Mouse (Mus musculus) 3134 (cell line): ENCODE data around the gene Stk33.
"Not testable (repeated sequence)": the region's sequence is repeated elsewhere in the genome, so short reads cannot be mapped to it uniquely, and the experiment has no call there.

Source experiments
- DNase-seq: peaks from one replicate; pipeline ENCODE4 v3.0.0-alpha.2; 2011; ENCODE audit warnings: low spot score; ENCODE audit not compliant: insufficient read length; ENCODE audit errors: extremely low read depth

Stk33 gene

DNA sequence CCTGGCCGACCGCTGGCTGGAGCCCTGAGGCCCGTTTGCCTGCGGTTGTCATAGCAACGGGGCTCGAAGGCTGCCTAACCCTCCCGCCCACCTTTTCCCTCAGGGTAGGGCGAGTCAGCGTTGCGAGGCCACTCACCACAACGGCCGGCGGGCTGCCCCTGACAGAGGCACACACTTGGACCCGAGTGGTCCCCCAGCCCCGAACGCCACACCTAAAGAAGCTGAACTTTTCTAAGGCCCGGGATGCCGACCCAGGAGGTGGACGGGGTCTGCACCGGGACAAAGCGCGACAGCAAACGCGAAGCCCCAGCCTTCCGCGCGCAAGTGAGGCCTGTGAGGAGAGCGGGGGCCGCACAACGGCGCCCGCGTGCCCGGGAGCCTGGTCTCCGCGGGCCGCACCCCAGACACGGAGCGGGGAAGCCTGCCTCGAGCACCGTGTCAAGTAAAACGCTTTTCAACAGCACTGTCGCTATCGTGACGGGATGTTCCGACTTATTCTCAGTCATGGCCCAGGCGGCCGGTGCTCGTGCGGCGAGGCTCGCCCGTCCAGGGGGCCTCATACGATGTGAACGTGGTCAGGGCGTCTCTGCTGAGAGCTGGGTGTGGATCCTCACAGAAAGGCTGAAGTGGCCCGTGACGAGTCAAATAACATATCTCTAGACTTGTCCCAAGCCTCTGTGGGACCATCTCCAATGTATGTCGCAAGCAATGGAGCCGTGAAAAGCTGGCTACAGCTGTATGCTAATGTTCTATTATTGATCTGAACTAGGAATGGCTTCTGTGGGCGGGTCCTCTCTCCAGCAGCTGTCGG is at the start of gene Stk33:
Gene Stk33, minus strand, starts transcription at position 301 of the 811 bp plus-strand sequence.
- no peak for DNase-seq

DNA sequence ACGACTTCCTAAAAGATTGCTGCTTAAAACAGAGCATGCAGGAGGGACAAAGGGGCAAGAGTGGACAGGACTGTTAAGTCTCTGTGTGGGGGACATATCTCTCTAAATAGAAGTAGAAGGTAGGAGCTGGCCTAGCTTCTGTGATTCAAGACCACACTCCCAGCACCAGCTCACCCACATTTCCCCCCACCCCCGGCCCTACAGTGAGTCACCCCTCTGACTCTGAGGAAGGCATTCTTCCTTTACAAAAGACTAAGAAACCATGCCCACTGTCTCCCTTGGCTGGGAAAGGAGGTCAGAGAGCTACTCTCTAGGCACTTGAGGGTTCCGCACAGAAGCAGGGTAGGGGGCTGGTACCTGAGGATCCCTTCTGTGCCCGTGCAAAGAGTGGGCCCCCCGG is 45.3 kb upstream of the Stk33 start:
- DNase-seq: no peak

DNA sequence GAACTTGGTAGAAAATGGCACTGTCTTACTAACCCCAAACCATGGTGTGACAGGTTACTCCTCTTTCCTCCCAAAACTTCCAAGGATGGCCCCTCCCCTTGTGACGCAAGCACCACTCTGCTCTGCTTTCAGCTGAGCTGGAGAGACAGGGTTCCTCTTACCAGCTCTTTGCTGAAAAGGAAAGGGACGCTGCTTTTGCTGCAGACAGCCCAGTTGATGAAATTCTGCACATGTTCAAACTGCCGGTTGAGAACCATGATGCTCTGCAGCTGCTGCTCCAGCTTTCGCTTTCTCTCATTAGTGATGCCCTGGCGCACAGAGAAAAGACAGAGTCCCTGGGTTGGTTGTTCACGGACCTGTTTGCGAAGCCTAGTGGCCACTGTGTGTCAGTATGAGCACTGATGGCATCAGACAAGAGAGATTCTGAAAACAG is 41.9 kb upstream of the Stk33 start:
- DNase-seq: no peak

DNA sequence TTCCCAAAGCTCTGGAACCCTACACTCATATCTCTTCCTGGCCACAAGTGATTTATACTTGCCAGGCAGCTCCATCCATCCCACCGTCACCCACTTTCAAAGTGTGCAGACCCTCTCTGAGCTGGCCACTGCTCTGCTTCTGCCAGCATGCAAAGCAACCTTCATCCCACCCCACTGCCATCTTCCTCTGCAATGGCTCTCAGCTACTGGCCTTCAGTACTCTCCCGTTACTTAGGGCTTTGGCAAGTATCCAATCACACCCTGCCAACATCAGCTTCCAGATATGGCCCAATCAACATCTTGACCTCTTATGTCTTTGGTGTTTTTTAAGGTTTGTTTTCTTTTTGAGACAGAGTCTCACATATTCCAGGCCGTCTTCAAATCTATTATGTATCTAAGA is 39.0 kb upstream of the Stk33 start:
- no peak for DNase-seq

DNA sequence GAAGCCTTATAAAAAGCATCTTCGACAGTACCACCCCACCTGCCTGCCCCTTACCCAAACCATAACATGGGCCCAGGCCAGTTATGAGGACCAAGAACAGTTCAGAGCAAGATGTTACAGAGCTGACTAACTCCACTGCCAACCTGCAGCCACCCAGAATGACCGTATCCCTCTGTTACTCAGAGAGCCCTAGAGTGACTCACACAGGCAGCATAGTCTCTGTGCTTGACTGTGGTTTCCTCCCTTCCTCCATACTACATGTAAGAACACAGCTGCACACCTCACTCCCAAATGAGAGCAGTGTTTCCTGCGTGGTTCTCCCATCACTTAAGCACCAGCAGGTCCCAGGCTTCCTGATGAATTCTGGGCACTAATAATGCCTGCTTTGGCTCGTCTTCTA is 31.8 kb upstream of the Stk33 start:
- peak; percentile 20 for DNase-seq

DNA sequence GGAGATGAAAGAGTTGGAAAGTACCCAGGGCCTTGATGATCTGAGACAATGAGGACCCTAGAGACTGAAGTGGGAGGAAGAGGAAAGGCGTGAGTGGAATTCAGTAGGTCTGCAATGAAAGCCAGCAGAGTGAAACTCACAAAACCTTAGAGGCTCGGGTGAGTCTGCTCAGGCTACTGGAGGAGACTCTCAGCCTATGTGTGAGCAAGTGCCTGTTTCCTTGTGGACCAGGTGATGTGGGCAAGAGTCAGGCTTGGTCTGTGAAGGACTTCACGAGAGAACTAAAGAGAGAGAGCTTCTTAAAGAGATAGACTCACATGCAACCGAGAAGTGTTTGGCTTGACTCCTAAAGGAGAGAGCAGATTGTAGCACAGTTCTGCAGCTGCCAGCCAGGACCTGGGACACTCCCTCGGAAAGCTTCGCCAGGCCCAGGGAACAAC is 29.4 kb upstream of the Stk33 start:
- DNase-seq: no peak

DNA sequence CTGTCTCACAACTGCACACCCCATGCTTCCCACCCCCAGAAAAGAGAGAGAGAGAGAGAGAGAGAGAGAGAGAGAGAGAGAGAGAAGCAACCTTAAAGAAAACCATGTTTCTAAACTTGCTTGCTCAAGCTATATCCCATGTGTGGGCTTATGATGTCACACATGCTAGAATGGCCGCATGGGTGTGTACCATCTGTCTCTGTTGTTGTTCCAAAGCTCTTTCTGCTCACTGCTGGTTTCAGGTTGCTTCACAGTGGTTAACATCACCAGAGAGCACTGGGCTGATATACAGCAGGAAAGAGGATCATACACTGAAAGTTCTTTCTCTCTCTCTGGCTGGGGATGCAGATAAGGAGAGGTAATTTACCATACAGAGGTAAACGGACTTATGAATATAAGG is 28.7 kb upstream of the Stk33 start:
- no peak for DNase-seq

DNA sequence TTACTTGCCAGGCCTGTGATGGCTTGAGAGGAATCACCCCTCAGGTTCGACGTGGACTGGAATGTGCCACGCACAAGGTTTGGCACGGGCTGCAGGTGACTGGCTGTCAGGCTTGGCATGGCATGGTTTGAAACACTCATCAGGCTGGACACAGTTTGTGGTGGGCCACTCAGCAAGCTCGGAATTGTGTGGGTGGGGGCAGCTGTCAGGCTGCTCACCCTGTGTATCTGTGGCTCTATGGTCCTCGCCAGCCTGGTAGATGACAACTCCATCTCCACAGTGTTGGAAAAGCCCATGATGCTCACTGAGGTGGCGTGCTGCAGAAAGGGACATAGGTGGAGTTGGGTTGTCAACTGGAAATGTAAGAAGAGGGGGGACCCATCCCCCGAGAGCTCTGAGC is 21.8 kb upstream of the Stk33 start:
- DNase-seq: no peak

DNA sequence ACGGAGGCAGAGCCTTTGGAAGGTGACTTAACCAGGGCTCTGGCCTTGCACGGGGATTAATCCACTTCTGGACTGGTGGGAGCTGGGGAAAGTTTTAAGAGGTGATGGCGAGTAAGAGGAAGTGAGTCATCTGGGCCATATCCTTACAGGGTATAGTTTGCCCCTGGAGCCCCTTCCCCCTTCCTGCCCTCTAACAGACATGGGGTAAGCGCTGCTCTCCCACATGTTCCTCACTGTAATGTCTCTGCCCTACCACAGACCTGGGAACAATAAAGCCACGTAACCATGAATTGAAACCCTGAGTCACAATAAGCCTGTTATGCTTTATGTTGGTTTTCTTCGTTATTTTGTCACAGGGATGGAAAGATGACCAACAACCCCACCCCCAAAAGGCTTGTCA is 17.7 kb upstream of the Stk33 start:
- DNase-seq: no peak

DNA sequence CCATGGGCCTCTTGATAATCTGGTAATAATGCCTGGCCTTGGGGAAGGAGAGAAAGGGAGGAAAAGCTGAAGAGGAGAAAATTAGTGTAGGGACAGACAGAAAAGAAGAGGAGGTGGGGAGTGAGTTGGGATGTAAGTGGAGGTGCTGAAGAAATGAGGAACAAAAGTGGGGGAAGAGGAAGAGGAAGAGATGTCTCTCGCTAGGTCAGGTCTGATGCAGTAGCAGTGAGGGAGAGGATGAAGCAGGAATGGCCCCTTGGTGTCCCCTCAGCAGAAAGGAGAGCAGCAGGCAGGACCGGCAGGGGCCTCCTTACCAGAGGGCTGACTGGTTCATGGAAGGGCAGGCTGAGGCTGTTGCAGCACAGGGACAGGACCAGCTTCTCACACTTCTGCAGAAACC is 16.9 kb upstream of the Stk33 start:
- no peak for DNase-seq

DNA sequence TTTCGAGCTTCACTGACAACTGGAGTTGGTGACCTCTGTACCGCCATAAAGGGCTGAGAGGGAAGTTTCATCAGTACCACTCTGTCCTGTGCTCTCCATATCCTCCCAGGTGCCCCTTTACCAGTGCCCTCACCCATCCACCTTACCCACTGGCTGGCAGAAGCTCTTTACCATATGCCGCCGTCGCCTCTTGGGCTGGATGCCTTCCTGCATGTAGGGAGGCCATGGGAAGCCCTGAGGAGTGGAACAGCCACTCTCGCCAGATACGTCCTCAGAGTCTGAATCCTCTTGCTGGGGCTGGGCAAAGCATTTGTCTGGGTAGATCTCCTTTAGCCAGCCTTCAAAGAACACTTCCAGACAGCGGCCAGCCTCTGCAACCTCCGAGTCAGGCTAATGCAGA is 16.0 kb upstream of the Stk33 start:
- no peak for DNase-seq

DNA sequence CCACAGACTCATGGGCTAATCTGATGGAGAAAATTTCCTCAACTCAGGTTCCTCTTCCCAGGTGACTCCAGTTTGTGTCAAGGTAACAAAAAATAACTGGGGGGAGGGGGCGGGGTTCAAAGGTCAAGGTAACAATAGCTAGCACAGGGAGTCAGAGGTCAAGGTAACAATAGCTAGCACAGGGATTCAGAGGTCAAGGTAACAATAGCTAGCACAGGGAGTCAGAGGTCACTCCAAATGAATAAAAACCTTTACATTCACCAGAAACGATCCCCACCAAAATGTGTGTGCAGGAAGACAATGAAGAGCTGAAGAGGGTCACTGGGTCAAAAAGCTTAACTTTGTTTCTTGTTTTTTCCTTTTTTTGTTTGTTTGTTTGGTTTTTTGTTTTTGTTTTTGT is 9.2 kb upstream of the Stk33 start:
- no peak for DNase-seq

DNA sequence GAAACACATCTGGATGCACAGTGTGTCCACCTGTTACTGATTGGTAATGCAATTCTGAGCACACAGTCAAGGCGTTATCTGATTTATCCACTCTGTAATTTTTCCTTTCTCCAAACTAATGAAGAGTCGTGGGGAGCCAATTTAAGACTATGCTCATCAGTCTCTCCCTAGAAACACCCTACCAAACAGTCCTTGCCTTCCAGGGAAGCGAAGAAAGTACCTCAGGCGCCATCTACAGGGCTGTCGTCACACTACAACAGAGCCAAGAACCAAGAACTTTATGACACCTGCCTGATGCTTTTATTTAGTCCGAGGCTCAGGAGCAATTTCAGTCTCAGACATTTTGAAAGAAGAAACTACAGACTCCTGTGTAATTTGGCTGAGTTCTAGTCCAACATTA is 6.1 kb upstream of the Stk33 start:
- no peak for DNase-seq

DNA sequence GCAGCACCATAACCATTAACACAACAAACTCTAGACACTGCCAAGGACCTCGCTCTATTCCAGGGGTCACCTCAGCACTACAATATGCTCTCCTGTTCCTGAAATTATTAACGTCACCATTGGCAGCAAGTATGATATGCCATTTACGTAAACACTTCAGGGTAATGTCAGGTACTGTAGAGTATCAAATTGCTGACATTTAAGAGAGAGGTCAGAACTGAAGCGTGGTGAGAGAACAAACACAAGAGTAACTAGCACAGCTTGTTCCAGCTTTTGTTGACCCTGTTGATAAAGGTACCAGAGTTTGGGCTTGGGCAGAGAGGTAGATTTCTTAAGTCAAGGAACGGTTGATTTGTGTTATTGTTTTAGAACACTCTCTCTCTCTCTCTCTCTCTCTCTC is 3.9 kb upstream of the Stk33 start:
- DNase-seq: no peak

DNA sequence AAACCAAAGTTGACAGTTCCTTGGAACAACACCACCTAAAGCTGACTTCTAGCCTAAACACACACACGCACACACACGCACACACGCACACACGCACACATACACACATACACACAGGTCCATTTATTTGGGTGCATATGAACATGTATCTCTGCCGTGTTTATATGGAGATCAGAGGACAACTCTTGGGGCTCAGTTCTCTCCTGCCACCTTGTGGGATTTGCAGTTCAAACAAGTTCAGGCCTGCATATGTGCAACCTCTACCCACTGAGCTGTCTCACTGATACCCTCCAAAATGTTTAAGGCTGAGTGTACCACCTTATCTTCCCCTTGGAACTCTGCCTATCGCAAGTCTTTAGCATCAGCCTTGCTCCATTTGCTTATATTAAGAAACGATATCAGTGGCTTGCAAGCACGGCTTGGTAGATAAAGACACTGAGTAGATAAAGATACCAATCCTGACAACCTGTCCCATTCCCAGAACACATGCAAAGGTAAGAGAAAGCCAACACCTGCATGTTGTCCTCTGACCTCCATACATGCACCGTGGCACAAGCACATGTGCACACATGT is 1.9 kb upstream of the Stk33 start:
- no peak for DNase-seq

DNA sequence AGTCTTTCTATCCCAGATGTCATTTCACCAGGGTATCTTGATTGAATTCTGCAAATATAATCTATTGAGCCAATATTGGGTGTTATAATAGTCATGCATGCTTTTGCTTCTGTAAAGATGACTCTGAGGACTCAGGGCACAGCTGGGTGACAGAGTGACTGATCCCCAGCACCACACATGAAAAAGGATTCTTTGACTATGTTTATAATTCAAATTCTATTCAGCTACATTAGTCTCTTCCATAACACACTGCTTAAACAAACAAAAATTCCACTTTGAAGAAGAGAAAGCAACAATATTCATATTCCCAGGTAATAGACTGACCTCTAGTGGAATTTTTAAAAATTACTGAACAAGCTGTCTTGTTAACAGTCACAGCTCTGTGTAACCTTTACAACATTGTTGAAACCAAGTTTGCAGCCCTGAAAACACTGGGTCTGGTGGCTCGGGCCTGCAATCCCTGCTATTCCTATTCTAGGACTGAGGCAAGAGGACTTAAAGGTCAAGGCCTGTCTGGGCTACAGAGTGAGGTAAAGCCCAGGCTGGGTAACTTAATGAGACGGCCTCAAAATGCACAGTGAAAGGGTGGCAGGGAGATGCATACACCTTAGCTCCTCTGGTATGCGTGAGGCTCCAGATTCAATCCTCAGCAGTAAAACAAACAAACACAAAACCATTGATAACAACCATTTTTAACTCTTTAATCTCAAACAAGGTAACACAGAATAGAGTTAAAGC is 14.3 kb downstream of the Stk33 start:
- no peak for DNase-seq

DNA sequence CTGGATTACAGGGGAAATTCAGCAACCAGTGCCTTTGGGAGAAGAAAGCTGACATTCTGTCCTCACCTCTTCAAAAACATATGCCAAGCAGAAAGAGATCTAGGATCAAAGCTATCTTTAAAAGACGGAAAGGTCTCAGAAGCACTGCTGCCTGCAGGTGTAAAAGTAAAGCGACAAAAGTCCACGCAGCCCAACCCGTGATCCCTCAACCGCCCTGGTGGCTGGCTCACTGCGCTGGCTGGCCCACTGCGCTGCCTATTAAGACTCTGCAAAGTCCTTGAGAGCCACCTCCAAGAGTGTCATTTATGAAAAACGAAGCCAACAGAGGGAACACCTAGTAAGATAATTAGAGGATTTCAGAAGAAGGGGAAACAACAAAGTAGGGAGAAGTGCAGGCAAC is 16.1 kb downstream of the Stk33 start:
- DNase-seq: no peak

DNA sequence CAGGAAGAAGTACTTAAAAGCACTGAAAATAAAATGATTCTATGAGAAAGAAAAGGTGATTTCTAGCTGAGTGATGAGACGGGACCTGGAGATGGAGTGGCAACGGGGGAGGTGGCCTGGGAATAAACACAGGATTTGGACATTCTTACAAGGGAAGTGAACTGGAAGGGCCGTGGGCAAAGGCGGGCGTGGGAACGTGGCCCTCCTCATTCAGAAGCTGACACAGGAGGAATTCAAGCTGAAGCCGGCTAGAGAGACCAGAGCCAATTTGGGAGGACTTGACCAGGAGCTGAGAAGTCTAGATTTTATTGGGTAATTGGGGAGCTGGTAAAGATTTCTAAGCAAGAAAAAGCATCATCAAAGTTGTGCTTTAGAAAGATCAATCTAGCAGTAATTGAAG is 33.4 kb downstream of the Stk33 start:
- no peak for DNase-seq

DNA sequence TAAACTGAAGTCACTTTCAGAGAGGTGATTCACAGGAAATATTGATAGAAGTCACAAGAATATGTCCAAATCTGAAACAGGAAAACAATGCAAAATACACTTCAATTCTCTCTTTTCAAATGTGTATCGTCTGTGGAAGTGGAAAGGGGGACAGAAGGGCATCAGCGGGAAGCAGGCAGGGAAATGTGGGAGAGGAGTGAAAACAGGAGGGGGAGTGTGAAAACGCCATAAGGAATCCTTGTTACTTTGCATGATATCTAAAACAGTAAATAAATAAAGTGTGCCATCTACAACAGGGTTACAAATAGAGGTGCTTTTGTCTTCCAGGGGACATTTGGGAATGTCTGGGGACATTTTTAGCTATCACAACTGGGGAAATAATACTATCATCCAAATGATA is 39.6 kb downstream of the Stk33 start:
- DNase-seq: no peak

DNA sequence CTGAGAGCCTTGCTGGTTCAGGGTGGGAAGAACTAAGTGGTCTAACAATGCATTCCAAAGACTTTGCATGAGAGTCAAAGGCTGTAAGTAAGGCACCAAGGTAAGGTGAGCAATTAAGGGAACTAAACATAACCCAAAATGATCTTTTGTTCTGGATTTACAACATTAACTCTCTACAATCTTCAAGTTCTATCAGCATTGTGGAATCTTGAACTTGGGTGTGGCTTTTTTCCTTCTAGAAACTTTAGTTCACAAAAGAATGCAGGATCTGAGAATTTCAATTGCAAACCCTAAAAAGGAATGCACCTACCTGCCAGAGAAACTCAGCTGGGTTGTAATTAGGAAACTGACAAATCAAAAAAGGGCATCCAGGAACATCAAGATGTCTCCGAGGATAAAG is 57.8 kb downstream of the Stk33 start:
- no peak for DNase-seq

DNA sequence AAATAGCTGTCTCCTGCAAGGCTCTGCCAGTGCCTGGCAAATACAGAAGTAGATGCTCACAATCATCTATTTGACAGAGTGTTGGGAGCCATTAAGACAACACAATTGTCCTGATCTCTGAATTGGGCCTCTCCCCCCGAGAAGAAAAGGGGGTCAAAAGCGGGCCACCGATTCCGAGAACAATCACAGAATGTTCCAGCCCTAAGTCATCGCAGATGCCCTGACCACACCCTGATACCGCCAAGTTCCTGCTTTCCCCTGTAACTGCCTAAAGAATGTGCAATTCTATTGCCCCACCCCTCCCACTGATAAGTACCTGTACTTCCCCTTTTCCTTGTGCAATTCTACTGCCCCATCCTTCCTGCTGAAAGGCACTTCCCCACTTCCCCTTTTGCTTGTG is 65.3 kb downstream of the Stk33 start:
- DNase-seq: not testable (repeated sequence)
